Comparison of ENCODE assay signal across 10 mouse cellular contexts in the genomic region with DNA sequence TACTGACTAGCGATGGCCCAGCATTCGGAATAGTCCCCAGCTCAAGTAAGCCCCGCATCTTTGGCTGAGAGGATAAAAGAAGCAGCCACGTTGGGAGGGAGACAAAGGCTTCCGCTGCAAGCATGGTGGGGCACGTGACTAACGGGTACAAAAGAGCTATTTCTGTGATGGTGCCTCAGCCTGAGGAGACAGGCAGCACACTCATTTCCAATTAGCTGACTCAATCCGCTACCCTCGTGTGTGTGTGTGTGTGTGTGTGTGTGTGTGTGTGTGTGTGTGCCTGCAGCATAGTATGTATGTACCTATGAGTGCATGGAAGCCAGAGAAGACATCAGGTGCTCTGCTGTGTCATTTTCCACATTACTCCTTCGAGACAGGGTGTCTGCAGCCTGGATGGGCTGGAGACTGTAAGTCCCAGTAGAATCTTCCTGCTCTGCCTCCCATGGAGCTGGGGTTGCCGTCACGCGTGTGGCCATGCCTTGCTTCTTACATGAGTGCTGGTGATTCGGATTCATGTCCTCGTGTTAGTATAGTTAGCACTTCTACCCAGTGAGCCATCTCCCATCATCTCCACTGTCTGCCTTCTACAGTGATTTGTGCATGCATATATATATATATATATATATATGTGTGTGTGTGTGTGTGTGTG. TPM values are rescaled to one million over a fixed set of nuclear protein-coding genes. Genes with fewer than 3 reads are reported as not detected.
DNase-seq lines count a peak whose midpoint lies in the region; ATAC-seq lines count a peak whose summit lies in the region.
"Had no signal": no experiment of that assay in that cellular context is flagged by ENCODE, and none has a peak within 500 bp of the region (broad histone marks: within the 10 kb centered on the region; RNA-seq: fewer than 3 reads in every experiment).

No protein-coding gene starts in this region.

- no peaks in the 10 kb centered on the region for H3K9me3 ChIP-seq in hindbrain, embryonic 11.5 days (ENCODE audit: control insufficient read depth, low read length)
- no peaks in the 10 kb centered on the region for H3K9me3 ChIP-seq in heart, embryonic 12.5 days (replicated peaks)
- H3K9me3 ChIP-seq in liver, embryonic 11.5 days (ENCODE audit: control insufficient read depth, low read length) = no peaks in the 10 kb centered on the region

- H3K9ac ChIP-seq in hindbrain, embryonic 11.5 days (ENCODE audit: low read depth, low read length) = 0 out of 2 replicates have a peak overlapping the region, but pooled peaks have one; percentile 19
- no peak overlapping the region for H3K9ac ChIP-seq in heart, embryonic 12.5 days
- H3K9ac ChIP-seq in liver, embryonic 11.5 days (ENCODE audit: low read depth, low read length) = no peak overlapping the region
- H3K9ac ChIP-seq: liver, embryonic 14.5 days had no signal

- WGBS in hindbrain, embryonic 11.5 days = 71% methylated on average over 15 of the region's 15 CpGs
- WGBS in heart, embryonic 12.5 days = 72% methylated on average over 15 of the region's 15 CpGs
- WGBS in liver, embryonic 11.5 days = 85% methylated on average over 15 of the region's 15 CpGs

- H3K4me2 ChIP-seq in hindbrain, embryonic 11.5 days (replicated peaks; ENCODE audit: low read depth, low read length) = no peak overlapping the region
- no peak overlapping the region for H3K4me2 ChIP-seq in heart, embryonic 12.5 days
- H3K4me2 ChIP-seq in liver, embryonic 11.5 days = no peak overlapping the region

- peak; percentile 75; the same call in 1 of the 2 replicates for ATAC-seq in hindbrain, embryonic 11.5 days (ENCODE audit: low FRiP score)
- no peak for ATAC-seq in heart, embryonic 12.5 days (ENCODE audit: insufficient number of reproducible peaks, low FRiP score)
- ATAC-seq in liver, embryonic 11.5 days (replicated peaks; ENCODE audit: low FRiP score) = no peak

- intact Hi-C loops in heart, postnatal 14 days (cut with DNase I) = no loop called here
- intact Hi-C loops in left cerebral cortex, postnatal 25 days (cut with DNase I) = no loop called here

- no peak overlapping the region for H3K27ac ChIP-seq in hindbrain, embryonic 11.5 days (ENCODE audit: low read depth, low read length)
- no peak overlapping the region for H3K27ac ChIP-seq in heart, embryonic 12.5 days (ENCODE audit: poor library complexity, severe bottlenecking)
- H3K27ac ChIP-seq in liver, embryonic 11.5 days (ENCODE audit: low read depth, low read length) = no peak overlapping the region
- H3K27ac ChIP-seq: gastrocnemius, adult 2 months; liver, embryonic 14.5 days had no signal

- H3K27me3 ChIP-seq in hindbrain, embryonic 11.5 days (ENCODE audit: control insufficient read depth, insufficient read depth, low read length) = no peaks in the 10 kb centered on the region
- H3K27me3 ChIP-seq in heart, embryonic 12.5 days (replicated peaks) = no peaks in the 10 kb centered on the region
- no peaks in the 10 kb centered on the region for H3K27me3 ChIP-seq in liver, embryonic 11.5 days (replicated peaks; ENCODE audit: control insufficient read depth, insufficient read depth, low read length)

- H3K4me3 ChIP-seq in hindbrain, embryonic 11.5 days (ENCODE audit: low read depth, low read length) = no peak overlapping the region
- H3K4me3 ChIP-seq in heart, embryonic 12.5 days = no peak overlapping the region
- H3K4me3 ChIP-seq in liver, embryonic 11.5 days (ENCODE audit: low read depth, low read length) = no peak overlapping the region
- H3K4me3 ChIP-seq: gastrocnemius, adult 2 months had no signal

- H3K4me1 ChIP-seq in hindbrain, embryonic 11.5 days (replicated peaks; ENCODE audit: control insufficient read depth, insufficient read depth, low read length) = no peaks in the 10 kb centered on the region
- H3K4me1 ChIP-seq in heart, embryonic 12.5 days (replicated peaks) = peaks cover 10% of the 10 kb centered on the region
- H3K4me1 ChIP-seq in liver, embryonic 11.5 days (replicated peaks; ENCODE audit: control insufficient read depth, insufficient read depth, low read length) = no peaks in the 10 kb centered on the region

- peak; percentile 8 for DNase-seq in heart, postnatal 4 days
- DNase-seq in heart, postnatal 14 days = no peak
- peak; percentile 56 for DNase-seq in hindbrain, embryonic 11.5 days (ENCODE audit: low spot score)
- peak; percentile 47 to 67 for DNase-seq in left cerebral cortex, postnatal 25 days (ENCODE audit: low spot score in 2 of 2)
- peak; percentile 36 to 56 for DNase-seq in right cerebral cortex, postnatal 36 days (ENCODE audit: low spot score in 2 of 2)
- DNase-seq in adrenal gland, adult 2 months = no peak
- DNase-seq in liver, embryonic 11.5 days (ENCODE audit: low spot score) = no peak
- DNase-seq: gastrocnemius, adult 2 months had no signal

- no peaks in the 10 kb centered on the region for H3K36me3 ChIP-seq in hindbrain, embryonic 11.5 days (ENCODE audit: control insufficient read depth, insufficient read depth, low read length)
- no peaks in the 10 kb centered on the region for H3K36me3 ChIP-seq in heart, embryonic 12.5 days
- H3K36me3 ChIP-seq in liver, embryonic 11.5 days (ENCODE audit: control insufficient read depth, insufficient read depth, low read length) = no peaks in the 10 kb centered on the region

RNA-seq across cellular contexts. Expression of gene Ppm1l, which starts 41.9 kb away (rescaled TPM):
- total RNA-seq in heart, postnatal 4 days (2021) = 10 to 100 TPM; 23.0 to 26.1 TPM
- total RNA-seq in heart, postnatal 14 days (2021) = 10 to 100 TPM; 19.6 to 21.2 TPM
- 17.1 and 17.2 TPM in 2 replicates for polyA plus RNA-seq in hindbrain, embryonic 11.5 days (2014; fragmentation: Nextera tagmentation; extraction: Ambion mirVana)
- 10 to 100 TPM; 77.9 to 86.8 TPM for total RNA-seq in left cerebral cortex, postnatal 25 days (2021)
- 10 to 100 TPM; 12.2 to 13.5 TPM for total RNA-seq in adrenal gland, adult 2 months (2021)
- polyA plus RNA-seq in adrenal gland, adult 2 months (2012; rRNA removed) = 2.4 and 3.1 TPM in 2 replicates
- polyA plus RNA-seq in heart, embryonic 12.5 days (2016; fragmentation: Nextera tagmentation; extraction: Ambion mirVana) = 9.8 and 11.8 TPM in 2 replicates
- 8.2 and 8.3 TPM in 2 replicates for polyA plus RNA-seq in liver, embryonic 11.5 days (2014; fragmentation: Nextera tagmentation; extraction: Ambion mirVana)

RNA-seq across cellular contexts. Expression of gene Arl14, which starts 52.6 kb away (rescaled TPM):
- total RNA-seq in heart, postnatal 4 days (2021) = not detected
- not detected for total RNA-seq in heart, postnatal 14 days (2021)
- not detected in 2 replicates for polyA plus RNA-seq in hindbrain, embryonic 11.5 days (2014; fragmentation: Nextera tagmentation; extraction: Ambion mirVana)
- not detected for total RNA-seq in left cerebral cortex, postnatal 25 days (2021)
- total RNA-seq in adrenal gland, adult 2 months (2021) = not detected
- not detected in 2 replicates for polyA plus RNA-seq in adrenal gland, adult 2 months (2012; rRNA removed)
- not detected in 2 replicates for polyA plus RNA-seq in heart, embryonic 12.5 days (2016; fragmentation: Nextera tagmentation; extraction: Ambion mirVana)
- polyA plus RNA-seq in liver, embryonic 11.5 days (2014; fragmentation: Nextera tagmentation; extraction: Ambion mirVana) = not detected in 2 replicates
- total RNA-seq: gastrocnemius, adult 2 months had no signal
- polyA plus RNA-seq: liver, embryonic 14.5 days had no signal

Comparison
In these comparisons a context has a peak if more than half of its experiments do, and no peak if none do; other contexts are left out.
1. DNase-seq: peak in heart, postnatal 4 days (single experiment), hindbrain, embryonic 11.5 days (single experiment), left cerebral cortex, postnatal 25 days (2 of 2) and right cerebral cortex, postnatal 36 days (2 of 2); none in heart, postnatal 14 days (0 of 2), adrenal gland, adult 2 months (single experiment) and liver, embryonic 11.5 days (single experiment).